Mouse (Mus musculus): Measurements from ENCODE around the gene Pip5k1b.

- TF ChIP-seq POLR2A (IDR thresholded peaks at IDR 0.05; ENCODE audit: borderline replicate concordance, insufficient read depth, low read length) (no peak), CTCF (IDR thresholded peaks at IDR 0.05; ENCODE audit: borderline replicate concordance, insufficient read depth, low read depth, low read length) (no peak)
These were observed 1.2 kb downstream of the Pip5k1b start for GRCm38 (mm10) chr19:24554425-24554824.

Measured in cerebellum, adult 2 months (tissue).